Mouse (Mus musculus): ENCODE results near the gene Crygn.

DNA sequence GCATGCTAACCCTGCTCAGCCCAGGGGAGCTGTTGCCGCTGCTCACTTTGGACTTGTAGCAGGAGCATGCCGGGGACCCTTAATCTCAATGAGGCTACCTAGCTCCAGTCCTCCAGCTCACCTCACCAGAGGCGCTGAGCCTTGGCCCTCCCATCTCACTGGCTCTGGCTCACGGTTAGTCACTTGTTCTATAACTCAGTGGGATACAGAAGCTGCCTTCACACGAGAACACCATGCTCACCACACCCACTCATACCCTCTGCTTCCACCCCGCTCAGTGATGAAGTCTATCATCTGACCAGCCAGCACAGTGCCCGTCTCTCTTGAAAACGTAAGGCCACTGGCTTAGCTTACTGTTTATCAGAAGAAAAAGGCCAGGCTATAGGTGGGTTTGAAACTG, 46.9 kb upstream of the Crygn start:
- TF ChIP-seq POLR2A (IDR thresholded peaks at IDR 0.05; ENCODE audit: control insufficient read depth, extremely low read depth, insufficient read depth, low read length, poor library complexity), result no peak
- TF ChIP-seq CTCF (IDR thresholded peaks at IDR 0.05; ENCODE audit: borderline replicate concordance, control insufficient read depth, extremely low read depth, insufficient read depth, low read length, poor library complexity), result no peak
